9 mouse cellular contexts compared by ENCODE assay signal in the genomic region with DNA sequence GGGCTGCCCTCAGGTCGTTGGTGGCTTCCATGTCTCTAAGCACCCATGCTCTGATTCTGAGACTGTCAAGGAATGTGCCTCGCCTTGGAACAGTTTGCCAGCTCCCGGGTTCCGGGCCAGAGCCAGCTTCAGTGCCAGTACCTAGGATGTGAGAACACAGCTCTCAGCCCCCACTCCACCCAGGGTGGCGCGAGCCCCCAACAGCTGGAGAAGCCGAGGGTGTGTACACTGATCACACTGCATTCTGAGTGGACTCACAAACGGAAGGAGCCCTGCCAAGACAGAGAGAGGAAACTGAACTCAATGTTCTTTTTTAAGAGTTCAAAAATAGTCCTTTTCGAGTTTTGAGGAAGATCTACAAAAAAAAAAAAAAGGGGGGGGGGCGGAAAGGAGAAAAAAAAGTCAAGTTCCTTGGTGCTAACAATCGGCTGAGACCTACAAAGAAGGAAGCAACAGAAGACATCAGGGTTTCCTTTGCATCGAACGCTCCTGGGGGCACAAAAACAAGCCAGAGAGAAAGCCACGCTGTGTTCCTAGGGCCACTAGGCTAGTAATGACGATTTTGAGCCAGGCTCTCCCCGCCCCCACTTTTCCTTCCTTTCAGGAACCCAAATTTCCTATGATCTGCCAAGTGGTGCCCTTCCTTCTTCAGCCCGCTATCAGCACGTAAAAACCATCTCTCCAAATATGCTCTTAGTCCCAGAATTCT. TPM values are rescaled to one million over a fixed set of nuclear protein-coding genes. Genes with fewer than 3 reads are reported as not detected.
DNase-seq lines count a peak whose midpoint lies in the region; ATAC-seq and TF ChIP-seq lines count a peak whose summit lies in the region.
"Had no signal": no experiment of that assay in that cellular context is flagged by ENCODE, and none has a peak within 500 bp of the region (broad histone marks: within the 10 kb centered on the region; RNA-seq: fewer than 3 reads in every experiment).

No protein-coding gene starts in this region.

- no peak overlapping the region for H3K4me2 ChIP-seq in kidney, embryonic 16.5 days (replicated peaks; ENCODE audit: low read depth, low read length)
- H3K4me2 ChIP-seq in hindbrain, postnatal 0 days (ENCODE audit: low read depth, low read length): no peak overlapping the region
- no peak overlapping the region for H3K4me2 ChIP-seq in midbrain, postnatal 0 days (ENCODE audit: low read depth, low read length, poor library complexity, severe bottlenecking)

- 75% methylated on average over 17 of the region's 18 CpGs for WGBS in kidney, embryonic 16.5 days
- 83% methylated on average over 18 of the region's 18 CpGs for WGBS in heart, embryonic 10.5 days
- WGBS in hindbrain, postnatal 0 days: 77% methylated on average over 18 of the region's 18 CpGs
- WGBS in midbrain, postnatal 0 days: 78% methylated on average over 17 of the region's 18 CpGs

- intact Hi-C loops in left cerebral cortex, postnatal 36 days (cut with DNase I): loop anchor here (2.0 kb wide), 1 partner anchor 48 kb away; a partner anchor contains a TSS

- no peak overlapping the region for H3K9ac ChIP-seq in kidney, embryonic 16.5 days (replicated peaks; ENCODE audit: low read length)
- H3K9ac ChIP-seq in hindbrain, postnatal 0 days (replicated peaks; ENCODE audit: low read length): no peak overlapping the region
- H3K9ac ChIP-seq in midbrain, postnatal 0 days (replicated peaks; ENCODE audit: low read length, poor library complexity, severe bottlenecking): no peak overlapping the region

- ATAC-seq in kidney, embryonic 16.5 days (ENCODE audit: low FRiP score, low TSS enrichment): no peak
- ATAC-seq in common myeloid progenitor, adult 5-6 weeks (replicated peaks; ENCODE audit: low read depth, poor library complexity, severe bottlenecking): 0 out of 2 replicates have a peak, but pooled peaks have one; percentile 15
- no peak for ATAC-seq in hindbrain, postnatal 0 days
- ATAC-seq in CD4-positive, CD25-positive, alpha-beta regulatory T cell, adult 4 months: no peak
- no peak for ATAC-seq in midbrain, postnatal 0 days (ENCODE audit: low FRiP score)

- no peak overlapping the region for H3K4me3 ChIP-seq in kidney, embryonic 16.5 days (ENCODE audit: low read length)
- H3K4me3 ChIP-seq in heart, embryonic 10.5 days: no peak overlapping the region
- H3K4me3 ChIP-seq in hindbrain, postnatal 0 days (ENCODE audit: low read length): no peak overlapping the region
- H3K4me3 ChIP-seq in midbrain, postnatal 0 days (ENCODE audit: low read depth, low read length): no peak overlapping the region

- no peaks in the 10 kb centered on the region for H3K27me3 ChIP-seq in kidney, embryonic 16.5 days (ENCODE audit: insufficient read depth, low read length)
- no peaks in the 10 kb centered on the region for H3K27me3 ChIP-seq in heart, embryonic 10.5 days (ENCODE audit: insufficient read depth, poor library complexity, severe bottlenecking)
- H3K27me3 ChIP-seq in hindbrain, postnatal 0 days (ENCODE audit: insufficient read depth, low read length): no peaks in the 10 kb centered on the region
- no peaks in the 10 kb centered on the region for H3K27me3 ChIP-seq in midbrain, postnatal 0 days (ENCODE audit: insufficient read depth, low read length)

- DNase-seq in kidney, adult 9 months: peak; percentile 34
- DNase-seq in heart, embryonic 10.5 days (ENCODE audit: low spot score): no peak
- DNase-seq in left cerebral cortex, postnatal 36 days (ENCODE audit: low spot score in 2 of 2): peak; percentile 77 to 81
- no peak for DNase-seq in hindbrain, postnatal 0 days (ENCODE audit: low spot score)
- no peak for DNase-seq in midbrain, postnatal 0 days (ENCODE audit: low spot score)
- DNase-seq: embryo, embryonic 11 days had no signal

- peaks cover 7% of the 10 kb centered on the region for H3K4me1 ChIP-seq in kidney, embryonic 16.5 days (ENCODE audit: insufficient read depth, low read length)
- peaks cover 42% of the 10 kb centered on the region for H3K4me1 ChIP-seq in heart, embryonic 10.5 days
- peaks cover 14% of the 10 kb centered on the region; the same call in 1 of the 2 replicates for H3K4me1 ChIP-seq in hindbrain, postnatal 0 days (ENCODE audit: insufficient read depth, low read length)
- no peaks in the 10 kb centered on the region for H3K4me1 ChIP-seq in midbrain, postnatal 0 days (ENCODE audit: insufficient read depth, low read length)

- no peak for TF ChIP-seq CTCF in hindbrain, postnatal 0 days (IDR thresholded peaks at IDR 0.05; ENCODE audit: low read depth)
- no peak for TF ChIP-seq CTCF in midbrain, postnatal 0 days (IDR thresholded peaks at IDR 0.05)

- H3K36me3 ChIP-seq in kidney, embryonic 16.5 days (ENCODE audit: insufficient read depth, low read length): no peaks in the 10 kb centered on the region
- H3K36me3 ChIP-seq in heart, embryonic 10.5 days: peaks cover 79% of the 10 kb centered on the region
- H3K36me3 ChIP-seq in hindbrain, postnatal 0 days (ENCODE audit: insufficient read depth, low read length): no peaks in the 10 kb centered on the region
- no peaks in the 10 kb centered on the region for H3K36me3 ChIP-seq in midbrain, postnatal 0 days (ENCODE audit: insufficient read depth, low read length)

- no peaks in the 10 kb centered on the region for H3K9me3 ChIP-seq in kidney, embryonic 16.5 days (ENCODE audit: low read length)
- H3K9me3 ChIP-seq in heart, embryonic 10.5 days: no peaks in the 10 kb centered on the region
- no peaks in the 10 kb centered on the region for H3K9me3 ChIP-seq in hindbrain, postnatal 0 days (ENCODE audit: low read length)
- no peaks in the 10 kb centered on the region for H3K9me3 ChIP-seq in midbrain, postnatal 0 days (ENCODE audit: low read length)

- no peak overlapping the region for H3K27ac ChIP-seq in kidney, embryonic 16.5 days (ENCODE audit: low read length)
- peak overlapping the region; percentile 73 for H3K27ac ChIP-seq in heart, embryonic 10.5 days
- no peak overlapping the region for H3K27ac ChIP-seq in hindbrain, postnatal 0 days
- no peak overlapping the region for H3K27ac ChIP-seq in midbrain, postnatal 0 days (ENCODE audit: low read depth, low read length)

RNA-seq across cellular contexts. Expression of a gene that starts 48.1 kb away (rescaled TPM):
- 6.3 and 7.6 TPM in 2 replicates for polyA plus RNA-seq in kidney, embryonic 16.5 days (2015; fragmentation: Nextera tagmentation; extraction: Ambion mirVana)
- 0.37 and 2.3 TPM in 2 replicates for total RNA-seq in common myeloid progenitor, adult 5-6 weeks (2017)
- polyA plus RNA-seq in heart, embryonic 10.5 days (2016; fragmentation: Nextera tagmentation; extraction: Ambion mirVana): 132 and 215 TPM in 2 replicates
- 10 to 100 TPM; 43.6 to 49.5 TPM for total RNA-seq in left cerebral cortex, postnatal 36 days (2021)
- total RNA-seq in hindbrain, postnatal 0 days (2014; rRNA removed): 0.58 and 1.3 TPM in 2 replicates
- 2.3 and 2.5 TPM in 2 replicates for polyA plus RNA-seq in hindbrain, postnatal 0 days (2015; fragmentation: Nextera tagmentation; extraction: Ambion mirVana)
- 1 to 10 TPM; 2.0 to 4.2 TPM for polyA plus RNA-seq in CD4-positive, CD25-positive, alpha-beta regulatory T cell, adult 4 months (2017; shearing (Covaris generic))
- 0.42 and 0.55 TPM in 2 replicates for total RNA-seq in midbrain, postnatal 0 days (2014; rRNA removed)
- 0.75 and 1.0 TPM in 2 replicates for polyA plus RNA-seq in midbrain, postnatal 0 days (2015; fragmentation: Nextera tagmentation; extraction: Ambion mirVana)

RNA-seq across cellular contexts. Expression of a gene that starts 51.5 kb away (rescaled TPM):
- polyA plus RNA-seq in kidney, embryonic 16.5 days (2015; fragmentation: Nextera tagmentation; extraction: Ambion mirVana): 90.6 and 90.9 TPM in 2 replicates
- total RNA-seq in common myeloid progenitor, adult 5-6 weeks (2017): 128 and 137 TPM in 2 replicates
- 67.1 and 83.5 TPM in 2 replicates for polyA plus RNA-seq in heart, embryonic 10.5 days (2016; fragmentation: Nextera tagmentation; extraction: Ambion mirVana)
- 10 to 100 TPM; 43.3 to 49.9 TPM for total RNA-seq in left cerebral cortex, postnatal 36 days (2021)
- 34.8 and 35.3 TPM in 2 replicates for total RNA-seq in hindbrain, postnatal 0 days (2014; rRNA removed)
- polyA plus RNA-seq in hindbrain, postnatal 0 days (2015; fragmentation: Nextera tagmentation; extraction: Ambion mirVana): 44.7 and 46.2 TPM in 2 replicates
- polyA plus RNA-seq in CD4-positive, CD25-positive, alpha-beta regulatory T cell, adult 4 months (2017; shearing (Covaris generic)): 10 to 100 TPM; 37.0 to 44.2 TPM
- total RNA-seq in midbrain, postnatal 0 days (2014; rRNA removed): 33.4 and 41.8 TPM in 2 replicates
- 45.1 and 45.9 TPM in 2 replicates for polyA plus RNA-seq in midbrain, postnatal 0 days (2015; fragmentation: Nextera tagmentation; extraction: Ambion mirVana)

RNA-seq across cellular contexts. Expression of a gene that starts 51.6 kb away (rescaled TPM):
- 39.1 and 54.4 TPM in 2 replicates for polyA plus RNA-seq in kidney, embryonic 16.5 days (2015; fragmentation: Nextera tagmentation; extraction: Ambion mirVana)
- 24.1 and 38.2 TPM in 2 replicates for total RNA-seq in common myeloid progenitor, adult 5-6 weeks (2017)
- polyA plus RNA-seq in heart, embryonic 10.5 days (2016; fragmentation: Nextera tagmentation; extraction: Ambion mirVana): 40.5 and 40.7 TPM in 2 replicates
- total RNA-seq in left cerebral cortex, postnatal 36 days (2021): 10 to 100 TPM; 14.3 to 21.4 TPM
- 20.2 and 25.5 TPM in 2 replicates for total RNA-seq in hindbrain, postnatal 0 days (2014; rRNA removed)
- 18.5 and 22.4 TPM in 2 replicates for polyA plus RNA-seq in hindbrain, postnatal 0 days (2015; fragmentation: Nextera tagmentation; extraction: Ambion mirVana)
- polyA plus RNA-seq in CD4-positive, CD25-positive, alpha-beta regulatory T cell, adult 4 months (2017; shearing (Covaris generic)): 10 to 100 TPM; 31.1 to 32.8 TPM
- 25.1 and 27.6 TPM in 2 replicates for total RNA-seq in midbrain, postnatal 0 days (2014; rRNA removed)
- polyA plus RNA-seq in midbrain, postnatal 0 days (2015; fragmentation: Nextera tagmentation; extraction: Ambion mirVana): 16.3 and 18.9 TPM in 2 replicates

Comparison
In these comparisons a context has a peak if more than half of its experiments do, and no peak if none do; other contexts are left out.
1. DNase-seq: peak in kidney, adult 9 months (single experiment) and left cerebral cortex, postnatal 36 days (2 of 2); none in heart, embryonic 10.5 days (single experiment), hindbrain, postnatal 0 days (single experiment) and midbrain, postnatal 0 days (single experiment).
2. RNA of a gene that starts 48.1 kb away (polyA plus RNA-seq): 132 to 215 TPM in heart, embryonic 10.5 days; 6.3 to 7.6 TPM in kidney, embryonic 16.5 days, 2.0 to 4.2 TPM in CD4-positive, CD25-positive, alpha-beta regulatory T cell, adult 4 months, 2.3 to 2.5 TPM in hindbrain, postnatal 0 days and 0.75 to 1.0 TPM in midbrain, postnatal 0 days; every median in the first group is over 10 times any median in the second.